Mouse (Mus musculus) T-helper 17 cell (primary cell): ENCODE data around the gene Olfr796.

Source experiments
- in situ Hi-C, 2 experiments: fragments of 300-600 bp; cut with MboI, MseI; formaldehyde crosslinking; loops; 1 replicate in 1 of 2; 2 replicates in 1 of 2; pipeline ENCODE4 v1.15.1; 2025; ENCODE audit warnings: high pct_unique_total_duplicates in 2 of 2

The Olfr796 gene

GRCm38 (mm10) chr10:129612470-129612869 lies at the start of gene Olfr796:
Gene Olfr796 (minus strand): TSS chr10:129612570.
- in situ Hi-C loops = no loop called here

GRCm38 (mm10) chr10:129657394-129657793 lies 45.0 kb upstream of the Olfr796 start, which contains the start of gene Olfr800:
Gene Olfr800 (plus strand): TSS chr10:129657694.
- in situ Hi-C loops = loop anchor here in 1 of 2 experiments (10.0 kb wide), 1 partner anchor 873 kb away; no protein-coding TSS in a partner anchor

- in situ Hi-C loops = loop anchor here in 1 of 2 experiments (10.0 kb wide), 1 partner anchor 867 kb away; no protein-coding TSS in a partner anchor
Measured at GRCm38 (mm10) chr10:129651763-129652162, 39.4 kb upstream of the Olfr796 start.

DNA sequence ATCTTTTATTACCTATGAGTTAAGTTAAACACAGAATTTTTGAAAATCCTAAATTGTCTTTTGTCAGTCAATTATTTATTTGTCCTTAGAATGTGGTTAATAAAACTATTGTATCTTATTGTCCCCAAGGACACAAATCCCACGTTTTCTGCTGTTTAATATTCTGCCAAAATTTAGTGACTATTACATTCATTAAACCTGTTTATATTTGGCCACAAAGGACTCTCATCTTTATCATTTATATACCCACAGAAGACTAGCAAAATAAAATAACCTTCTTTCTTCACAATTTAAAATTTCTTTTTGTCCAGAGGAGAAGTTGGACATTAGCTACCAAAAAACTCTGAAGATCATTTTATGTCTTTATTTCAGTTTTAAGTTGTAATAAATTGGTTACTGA lies 24.8 kb upstream of the Olfr796 start, which contains the start of gene Olfr799:
Olfr799 (plus strand) TSS at position 301 of the 400 bp plus-strand sequence.
- in situ Hi-C loops = no loop called here

- in situ Hi-C loops = no loop called here
Measured at GRCm38 (mm10) chr10:129627834-129628233, 15.5 kb upstream of the Olfr796 start, which contains the start of gene Olfr798. Gene Olfr798 (minus strand): TSS chr10:129627934.

DNA sequence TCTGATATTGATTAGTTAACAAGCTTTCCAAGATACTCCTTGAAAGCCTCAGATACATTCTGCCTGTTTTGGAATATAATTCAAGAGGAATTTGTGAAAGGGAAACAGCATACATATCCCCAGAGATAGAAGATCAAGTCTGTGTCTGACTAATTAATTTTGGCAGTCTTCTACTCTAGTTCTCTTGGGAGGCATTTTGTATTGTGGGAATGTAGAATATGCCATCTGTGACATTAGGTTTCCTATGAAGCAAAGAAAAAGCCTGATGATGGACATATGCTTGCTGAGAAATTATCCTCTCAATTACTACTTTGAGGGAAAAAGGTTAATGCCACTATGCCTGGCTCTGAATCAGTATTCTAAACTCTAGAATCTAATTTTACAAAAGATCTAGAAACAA lies 10.9 kb upstream of the Olfr796 start:
- in situ Hi-C loops = no loop called here

- in situ Hi-C loops = no loop called here
Measured at GRCm38 (mm10) chr10:129621724-129622123, 9.4 kb upstream of the Olfr796 start.

DNA sequence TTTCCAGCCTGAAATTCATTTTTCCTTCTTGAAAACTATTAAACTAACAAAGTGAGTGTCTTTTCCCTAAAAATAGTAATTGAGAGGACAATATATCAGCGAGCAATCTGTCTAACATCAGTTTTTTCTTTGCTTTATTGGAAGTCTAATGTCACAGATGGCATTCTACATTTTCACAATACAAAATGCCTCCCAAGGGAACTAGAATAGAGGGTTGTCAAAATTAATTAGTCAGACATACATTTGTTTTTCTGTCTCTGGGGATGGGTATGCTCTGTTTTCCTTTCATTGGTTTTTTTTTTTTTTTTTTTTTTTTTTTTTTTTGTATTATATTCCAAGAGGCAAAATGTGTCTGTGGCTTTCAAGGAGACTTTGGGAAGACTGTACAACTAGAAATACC lies 35.3 kb downstream of the Olfr796 start:
- in situ Hi-C loops = no loop called here

DNA sequence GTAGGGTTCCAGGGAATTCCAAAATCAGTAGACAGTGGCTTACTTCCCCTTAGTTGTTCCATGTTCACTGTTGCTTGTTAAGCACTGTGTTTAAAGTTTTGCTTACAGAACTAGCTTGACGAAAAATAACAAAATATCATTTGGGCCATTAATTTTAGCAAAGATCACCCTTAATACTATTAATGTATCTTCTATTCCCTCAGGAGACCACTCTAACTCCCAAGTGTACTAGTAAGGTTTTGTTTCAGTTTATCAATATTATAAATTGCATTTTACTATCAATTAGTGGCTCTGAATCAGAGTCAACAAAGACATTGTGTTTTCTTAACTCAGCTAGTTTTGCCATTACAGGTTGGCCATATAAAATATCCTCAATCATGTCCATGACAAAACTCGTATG lies 45.0 kb downstream of the Olfr796 start, which contains the start of gene Olfr794:
Olfr794 (plus strand) TSS at position 301 of the 400 bp plus-strand sequence.
- in situ Hi-C loops = no loop called here
